Mouse (Mus musculus) T-helper 2 cell (primary cell): ENCODE data around the gene Sh3rf3.
"Not testable (repeated sequence)": the region's sequence is repeated elsewhere in the genome, so short reads cannot be mapped to it uniquely, and the experiment has no call there.

ENCODE experiments used
- in situ Hi-C: fragments of 300-600 bp; cut with MboI, MseI; formaldehyde crosslinking; loops from one replicate; pipeline ENCODE4 v1.15.1; 2025; ENCODE audit warnings: high pct_unique_total_duplicates

Sh3rf3 gene

GRCm38 (mm10) chr10:59103076-59103475 is 289.9 kb downstream of the Sh3rf3 start:
- in situ Hi-C loops, result not testable (repeated sequence)

- in situ Hi-C loops, result no loop called here
Measured at GRCm38 (mm10) chr10:59104683-59105082, 291.5 kb downstream of the Sh3rf3 start.

- in situ Hi-C loops, result no loop called here
Measured at GRCm38 (mm10) chr10:59105885-59106284, 292.7 kb downstream of the Sh3rf3 start.

GRCm38 (mm10) chr10:59106644-59107043 is 293.5 kb downstream of the Sh3rf3 start:
- in situ Hi-C loops, result no loop called here

GRCm38 (mm10) chr10:59109015-59109414 is 295.9 kb downstream of the Sh3rf3 start:
- in situ Hi-C loops, result no loop called here

GRCm38 (mm10) chr10:59110386-59110785 is 297.2 kb downstream of the Sh3rf3 start:
- in situ Hi-C loops, result no loop called here

- in situ Hi-C loops, result no loop called here
Measured at GRCm38 (mm10) chr10:59112755-59113154, 299.6 kb downstream of the Sh3rf3 start.

- in situ Hi-C loops, result no loop called here
Measured at GRCm38 (mm10) chr10:59113386-59113785, 300.2 kb downstream of the Sh3rf3 start.

GRCm38 (mm10) chr10:59114535-59115291 is 301.6 kb downstream of the Sh3rf3 start:
- in situ Hi-C loops, result no loop called here

GRCm38 (mm10) chr10:59115691-59116090 is 302.5 kb downstream of the Sh3rf3 start:
- in situ Hi-C loops, result no loop called here

GRCm38 (mm10) chr10:59116331-59116730 is 303.2 kb downstream of the Sh3rf3 start:
- in situ Hi-C loops, result no loop called here

GRCm38 (mm10) chr10:59117555-59117954 is 304.4 kb downstream of the Sh3rf3 start:
- in situ Hi-C loops, result no loop called here

- in situ Hi-C loops, result no loop called here
Measured at GRCm38 (mm10) chr10:59119001-59119400, 305.8 kb downstream of the Sh3rf3 start.

- in situ Hi-C loops, result no loop called here
Measured at GRCm38 (mm10) chr10:59119811-59120210, 306.7 kb downstream of the Sh3rf3 start.

- in situ Hi-C loops, result no loop called here
Measured at GRCm38 (mm10) chr10:59125497-59125896, 312.3 kb downstream of the Sh3rf3 start.

- in situ Hi-C loops, result no loop called here
Measured at GRCm38 (mm10) chr10:59127637-59128036, 314.5 kb downstream of the Sh3rf3 start.

GRCm38 (mm10) chr10:59131926-59132628 is 318.9 kb downstream of the Sh3rf3 start:
- in situ Hi-C loops, result no loop called here

- in situ Hi-C loops, result no loop called here
Measured at GRCm38 (mm10) chr10:59133478-59134009, 320.4 kb downstream of the Sh3rf3 start.

GRCm38 (mm10) chr10:59149956-59150383 is 336.8 kb downstream of the Sh3rf3 start:
- in situ Hi-C loops, result no loop called here

GRCm38 (mm10) chr10:59150938-59151657 is 337.9 kb downstream of the Sh3rf3 start:
- in situ Hi-C loops, result no loop called here

- in situ Hi-C loops, result no loop called here
Measured at GRCm38 (mm10) chr10:59152544-59153081, 339.5 kb downstream of the Sh3rf3 start.

- in situ Hi-C loops, result no loop called here
Measured at GRCm38 (mm10) chr10:59158627-59159026, 345.5 kb downstream of the Sh3rf3 start.
